Mouse (Mus musculus) ES-Bruce4 (cell line): Measurements from ENCODE around the gene Scn4b.

Source experiments
- CTCF ChIP-seq: IDR thresholded peaks from one replicate; pipeline ENCODE4 v1.8.1; 2011; ENCODE audit warnings: low read depth, low read length
- EP300 ChIP-seq: IDR thresholded peaks from 2 replicates; pipeline ENCODE4 v1.6.1; 2011; ENCODE audit warnings: low read depth, low read length; ENCODE audit not compliant: insufficient read depth
- POLR2A ChIP-seq: IDR thresholded peaks from one replicate; pipeline ENCODE4 v1.8.1; 2011; ENCODE audit warnings: low read length; ENCODE audit not compliant: insufficient read depth

DNA sequence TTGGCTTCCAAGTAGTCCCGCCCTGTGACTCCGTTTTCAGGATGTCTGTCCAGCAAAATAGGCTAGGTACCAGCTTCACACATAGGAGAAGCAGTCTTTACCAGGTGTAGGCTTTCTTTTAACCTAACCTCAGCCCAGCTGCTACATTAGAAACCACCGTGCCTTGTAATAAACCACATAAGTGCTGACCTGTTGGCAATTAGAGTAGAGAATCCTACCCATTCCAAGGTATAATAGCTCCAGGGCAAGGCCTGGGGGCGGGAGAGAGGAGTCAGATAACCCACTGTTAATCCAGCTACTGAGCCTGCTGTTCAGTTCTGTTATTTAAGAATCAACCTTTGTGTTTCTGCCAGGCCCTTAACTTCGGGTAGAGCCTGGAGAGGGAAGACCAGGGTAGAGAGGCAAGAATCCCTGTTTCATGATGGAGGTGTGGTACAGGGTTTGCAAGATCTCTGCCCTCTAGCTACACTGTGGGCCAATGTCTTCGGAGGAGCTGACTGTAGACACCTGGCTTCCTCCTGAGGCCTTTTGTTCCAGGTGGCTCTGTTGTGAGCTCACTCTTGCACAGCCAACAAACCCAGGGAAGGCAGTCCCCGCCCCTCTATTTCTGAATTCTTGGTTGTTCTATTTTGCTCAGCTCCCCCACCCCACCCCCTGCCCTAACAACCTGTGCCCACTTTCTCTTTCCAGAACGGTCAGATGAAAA lies 58.1 kb downstream of the Scn4b start:
- TF ChIP-seq CTCF (no peak), EP300 (no peak), POLR2A (no peak)
